Mouse (Mus musculus) MEL (cell line): ENCODE data around the gene 1810046K07Rik. TPM values are rescaled to one million over a fixed set of nuclear protein-coding genes. Genes with fewer than 3 reads are reported as not detected.

Experiments
- polyA plus RNA-seq, 2 experiments: library from polyadenylated mRNA; stranded (reverse) in 1 of 2; unstranded in 1 of 2; fragments of >175 nt in 1 of 2; fragments of >200 nt in 1 of 2; gene quantifications; 2 replicates each; pipeline versions ENCODE4 v1.2.1 to v1.2.4; 2012; ENCODE audit warnings: low replicate concordance in 2 of 2, low read depth in 1 of 2; ENCODE audit not compliant: insufficient read length in 2 of 2, insufficient read depth in 1 of 2, missing spikeins in 1 of 2
- total RNA-seq: library from RNA; depleted of rRNA; stranded (reverse); fragments of 300-350 nt; gene quantifications from 2 replicates; pipeline ENCODE4 v1.2.3, GENCODE M21; 2012; rRNA removed

1810046K07Rik gene
- total and polyA plus RNA-seq, 3 experiments, result not detected

Other genes starting within 250 kb of the 1810046K07Rik start
- not detected in 2 replicates for gene 4833427G06Rik, start 226.8 kb downstream of the 1810046K07Rik start, total RNA-seq
- gene 4833427G06Rik, start 226.8 kb downstream of the 1810046K07Rik start, polyA plus RNA-seq, result not detected
- gene Gm32742, start 163.4 kb downstream of the 1810046K07Rik start, total RNA-seq, result not detected in 2 replicates
- under 1 TPM in 1 of 2 experiments, not detected in 1; 0.01 TPM for gene Gm32742, start 163.4 kb downstream of the 1810046K07Rik start, polyA plus RNA-seq
- gene Pou2af1, start 115.2 kb downstream of the 1810046K07Rik start, total RNA-seq, result not detected in 2 replicates
- gene Pou2af1, start 115.2 kb downstream of the 1810046K07Rik start, polyA plus RNA-seq, result not detected
- gene Colca2, start 50.3 kb downstream of the 1810046K07Rik start, total RNA-seq, result not detected in 2 replicates
- not detected for gene Colca2, start 50.3 kb downstream of the 1810046K07Rik start, polyA plus RNA-seq